Mouse (Mus musculus) adipocyte (in vitro differentiated cells): ENCODE data around the gene Gdf10.

ENCODE experiments used
- DNase-seq: peaks from one replicate; pipeline ENCODE4 v3.0.0-alpha.2; 2016; ENCODE audit warnings: low spot score

Gdf10 gene

DNA sequence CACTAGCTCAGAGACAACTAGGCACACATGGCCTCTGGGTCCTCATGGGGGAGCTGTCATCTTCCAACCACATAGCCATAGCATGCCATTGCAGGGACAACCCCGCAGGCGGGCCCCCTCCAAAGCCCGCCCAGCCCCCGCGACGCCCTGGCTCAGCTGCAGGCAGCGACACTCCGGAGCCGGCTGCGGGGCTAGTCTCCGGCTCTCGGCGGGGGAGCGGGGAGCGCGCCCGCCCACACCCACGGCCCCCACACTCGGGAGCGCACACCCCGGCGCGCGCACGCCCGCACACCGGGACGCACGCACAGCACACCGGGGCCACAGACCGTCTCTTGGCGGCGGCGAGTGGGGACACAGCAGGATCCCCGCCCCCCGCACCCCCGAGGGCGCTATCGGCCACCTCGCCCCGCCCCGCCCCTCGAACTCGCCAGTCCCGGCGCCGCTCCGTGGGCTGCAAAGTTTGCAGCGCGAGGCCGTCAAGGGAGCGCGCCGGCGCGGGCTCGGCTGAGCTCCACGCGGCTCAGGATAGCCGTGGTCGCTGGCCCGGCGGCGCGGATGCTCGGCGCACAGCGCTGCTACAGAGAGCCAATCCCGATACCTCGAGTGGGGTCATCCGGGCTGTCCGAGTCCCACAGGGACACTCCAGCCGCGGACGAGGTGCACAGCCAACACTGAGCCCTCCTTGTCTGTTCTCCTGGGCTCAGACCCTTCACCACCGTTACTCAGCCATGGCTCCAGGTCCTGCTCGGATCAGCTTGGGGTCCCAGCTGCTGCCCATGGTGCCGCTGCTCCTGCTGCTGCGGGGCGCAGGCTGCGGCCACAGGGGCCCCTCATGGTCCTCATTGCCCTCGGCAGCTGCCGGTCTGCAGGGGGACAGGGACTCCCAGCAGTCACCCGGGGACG lies at the start of gene Gdf10:
Gene Gdf10, plus strand, starts transcription at position 420 of the 903 bp plus-strand sequence.
- DNase-seq = no peak

DNA sequence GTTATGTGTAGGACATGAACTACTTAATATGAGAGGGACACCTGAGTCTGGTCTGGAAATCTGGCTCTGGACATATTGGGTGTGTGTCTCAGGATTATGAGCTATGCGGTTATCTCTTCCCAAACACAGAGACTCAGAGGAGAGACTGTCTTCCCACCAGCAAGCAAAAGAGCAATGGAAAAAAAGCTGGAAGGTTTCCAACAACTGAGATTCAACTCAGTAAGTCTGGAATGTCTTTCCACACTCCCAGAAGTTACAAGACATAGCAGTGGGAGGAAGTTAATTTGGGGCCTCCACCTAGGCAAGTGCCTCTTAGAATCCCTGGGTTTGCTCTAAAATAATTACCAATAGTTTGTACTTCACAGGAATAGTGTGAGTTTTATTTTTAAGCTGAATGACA lies 44.6 kb upstream of the Gdf10 start:
- DNase-seq = no peak

DNA sequence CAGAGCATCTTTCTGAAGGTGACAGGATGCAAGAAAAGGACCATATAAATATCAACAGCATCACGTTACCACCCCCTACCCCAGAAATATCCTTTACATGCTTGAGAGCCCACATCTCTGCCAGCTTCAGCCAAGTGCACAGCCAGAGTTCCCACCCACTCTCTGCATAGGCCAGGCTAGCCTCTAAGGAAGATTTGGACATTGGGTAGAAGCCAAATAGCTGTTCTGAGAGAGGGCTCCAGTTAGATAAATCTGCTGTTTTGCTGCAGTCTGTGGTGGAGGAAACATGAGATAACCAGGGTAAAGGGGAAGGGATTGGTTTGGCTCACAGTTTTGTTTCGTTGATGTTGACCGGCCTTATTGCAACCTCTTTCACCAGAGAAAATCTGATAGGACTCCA lies 43.2 kb upstream of the Gdf10 start:
- no peak for DNase-seq

DNA sequence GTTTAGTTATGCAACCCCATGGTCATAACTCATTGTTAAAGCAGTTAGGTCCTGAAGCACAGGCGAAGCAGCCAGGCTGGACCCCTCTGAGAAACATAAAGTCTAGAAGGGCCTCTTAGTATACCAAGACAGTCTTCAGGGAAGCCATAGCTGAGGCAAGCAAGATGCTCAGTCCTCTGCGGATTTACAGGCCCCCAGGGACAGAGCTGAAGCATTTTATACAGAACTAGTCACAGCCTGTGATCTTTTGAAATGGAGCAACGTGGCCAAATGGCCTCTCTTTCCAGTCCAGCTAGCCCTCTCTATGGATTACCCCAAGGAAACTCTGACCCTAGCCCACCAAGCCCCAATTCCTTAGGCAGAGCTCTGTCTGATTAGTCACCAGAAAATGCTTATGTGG lies 41.9 kb upstream of the Gdf10 start:
- no peak for DNase-seq

DNA sequence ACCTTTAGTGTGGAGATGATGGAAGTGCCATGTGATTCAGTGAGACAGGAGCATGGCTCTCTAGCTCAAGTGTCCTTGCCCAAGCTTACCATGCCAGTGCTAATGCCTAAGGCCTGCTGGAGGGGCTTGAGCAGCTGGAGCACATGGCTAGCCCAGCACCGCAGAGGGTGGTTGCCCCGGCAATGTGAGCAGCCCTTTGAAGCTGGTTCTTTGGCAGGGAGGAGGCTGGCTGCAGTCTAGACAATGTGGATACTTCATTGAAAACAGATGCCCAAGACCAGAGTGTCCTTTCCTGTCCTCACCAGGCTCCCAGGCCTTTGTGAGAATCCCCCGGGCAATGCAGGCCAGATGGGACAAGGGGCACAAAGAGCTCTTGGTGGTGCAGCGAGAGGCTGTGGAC lies 40.3 kb upstream of the Gdf10 start:
- DNase-seq = no peak

DNA sequence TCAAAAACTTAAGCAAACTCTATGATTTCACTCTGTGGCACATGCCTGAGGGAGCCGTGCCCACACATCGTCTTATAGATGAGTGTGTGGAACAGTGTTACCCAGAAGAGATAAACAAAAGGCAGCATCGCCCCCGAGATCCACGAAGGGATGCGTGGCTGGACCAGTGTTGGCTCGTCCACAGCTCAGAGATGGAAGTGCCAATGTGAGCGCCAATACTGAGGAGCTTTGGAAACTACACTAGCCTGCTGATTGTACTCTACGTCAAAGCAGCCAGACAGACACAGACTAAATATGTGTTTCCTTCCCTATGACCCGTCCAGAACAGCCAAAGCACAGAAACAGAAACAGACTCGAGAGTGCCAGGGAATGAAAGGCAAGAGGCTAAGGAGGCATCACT lies 37.9 kb upstream of the Gdf10 start:
- DNase-seq = no peak

DNA sequence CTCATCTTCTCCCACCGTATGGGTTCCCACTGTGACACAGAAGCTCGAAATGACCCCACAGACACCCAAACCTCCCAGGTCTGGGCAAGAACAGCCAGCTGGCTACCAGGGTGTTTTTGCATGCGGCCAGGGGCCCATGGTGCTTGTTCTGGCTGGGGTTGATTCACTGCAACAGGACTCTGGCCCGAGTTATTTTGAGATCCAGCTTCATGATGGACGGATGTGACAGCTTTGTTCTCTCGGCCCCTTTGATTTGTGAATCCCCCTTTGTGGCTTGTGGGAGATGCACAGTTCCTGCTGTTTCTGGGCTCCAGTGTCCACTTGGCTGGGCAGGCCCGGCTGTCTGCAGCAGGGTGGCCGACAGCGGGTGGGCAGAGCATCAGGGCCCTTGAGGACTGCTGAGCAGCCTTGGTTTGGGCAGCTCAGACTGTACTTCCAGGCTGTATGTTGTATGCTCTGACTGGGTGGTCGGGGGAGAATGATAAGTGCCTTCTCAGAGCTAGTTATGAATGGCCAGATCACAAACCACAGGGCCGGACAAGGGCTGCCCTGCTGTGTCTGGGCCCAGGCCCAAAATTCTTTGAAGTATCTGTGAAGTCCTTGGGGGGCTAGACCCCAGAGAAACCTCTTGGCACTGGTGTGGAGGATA lies 34.9 kb upstream of the Gdf10 start:
- no peak for DNase-seq

DNA sequence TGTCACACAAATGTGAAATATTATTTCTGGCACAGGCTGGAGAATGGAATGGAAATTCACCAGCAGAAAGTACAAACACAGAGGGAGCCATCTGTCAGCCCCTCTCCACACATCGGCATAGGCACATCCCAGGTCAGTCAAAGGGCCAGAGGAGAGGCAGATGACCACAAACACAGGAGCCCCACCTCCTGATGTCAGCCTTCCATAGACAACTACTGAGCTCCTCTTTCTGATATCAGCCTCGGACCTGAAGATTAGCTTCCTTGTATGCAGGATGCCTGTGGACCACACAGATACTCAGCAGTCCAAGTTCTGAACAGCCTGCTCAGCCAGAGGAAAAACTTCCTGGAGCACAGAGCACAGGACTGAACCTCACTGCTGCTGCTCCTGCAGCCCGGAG lies 33.4 kb upstream of the Gdf10 start:
- DNase-seq = no peak

DNA sequence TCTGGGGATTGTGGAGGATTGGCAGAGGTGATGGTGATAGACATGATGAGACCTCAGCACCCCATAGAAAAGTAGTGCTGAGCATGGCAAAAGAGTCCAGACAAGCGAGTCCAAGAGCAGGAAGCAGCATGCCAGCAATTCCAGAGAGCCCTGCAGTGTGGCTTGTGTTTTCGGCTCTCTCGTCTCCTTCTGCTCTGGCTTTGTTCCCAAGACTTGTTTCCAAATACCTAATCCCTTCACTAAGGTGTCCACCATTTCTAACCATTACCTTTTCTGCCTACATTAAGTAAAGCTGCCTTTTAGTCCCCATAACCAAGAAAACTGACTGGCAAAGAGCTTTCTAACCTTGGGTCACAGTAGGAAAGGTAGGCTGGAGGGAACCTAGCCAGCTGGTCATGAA lies 31.9 kb upstream of the Gdf10 start:
- no peak for DNase-seq

DNA sequence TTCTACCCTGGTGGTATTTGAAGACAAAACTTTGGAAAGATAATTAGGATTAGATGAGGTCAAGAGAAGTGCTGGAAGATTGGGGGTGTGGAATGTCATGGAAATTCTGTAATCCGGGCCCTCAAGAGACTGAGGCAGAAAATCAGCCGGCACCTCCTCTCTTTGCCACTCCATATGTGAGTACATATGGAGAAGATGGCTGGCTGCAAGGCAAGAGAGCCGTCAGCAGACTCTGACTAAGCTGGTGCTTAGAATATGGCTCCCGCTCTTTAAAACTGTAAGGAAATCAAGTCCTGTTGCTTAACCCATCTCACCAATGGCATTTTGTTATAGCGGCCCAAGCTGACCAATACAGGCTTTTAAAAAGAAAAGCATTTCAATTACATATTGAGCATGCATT lies 27.6 kb upstream of the Gdf10 start:
- DNase-seq = no peak

DNA sequence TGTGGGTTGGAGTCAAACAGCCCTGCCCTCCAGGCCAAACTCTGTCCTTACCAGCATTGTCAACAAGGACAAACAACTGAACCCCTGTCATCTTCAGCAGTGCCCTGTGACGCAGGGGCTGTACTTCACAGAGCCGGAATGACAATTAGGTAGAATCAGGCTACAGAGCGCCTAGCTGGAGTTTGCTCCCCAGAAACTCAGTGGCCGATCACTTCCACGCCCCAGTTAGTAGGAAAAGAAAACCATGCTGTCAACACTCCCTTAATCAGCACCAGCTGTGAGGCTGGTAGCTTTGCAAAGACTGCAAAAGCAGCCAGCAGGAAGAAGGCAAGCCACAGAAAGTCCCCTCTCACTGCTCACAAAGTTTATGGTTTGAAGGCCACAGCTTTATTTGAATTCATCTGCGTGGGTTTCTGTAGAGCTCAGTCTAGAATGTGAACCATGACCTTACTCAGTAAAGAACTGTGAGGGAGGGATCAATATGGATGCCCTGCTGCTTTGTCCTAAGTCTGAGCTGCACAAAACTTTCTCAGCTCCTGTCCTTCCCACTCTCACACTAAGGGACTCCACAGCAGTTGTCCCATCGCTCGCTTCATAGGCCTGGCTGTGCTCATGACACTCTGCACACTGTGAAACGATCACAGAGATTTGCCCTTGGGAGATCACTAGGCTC lies 26.6 kb upstream of the Gdf10 start:
- DNase-seq = no peak

DNA sequence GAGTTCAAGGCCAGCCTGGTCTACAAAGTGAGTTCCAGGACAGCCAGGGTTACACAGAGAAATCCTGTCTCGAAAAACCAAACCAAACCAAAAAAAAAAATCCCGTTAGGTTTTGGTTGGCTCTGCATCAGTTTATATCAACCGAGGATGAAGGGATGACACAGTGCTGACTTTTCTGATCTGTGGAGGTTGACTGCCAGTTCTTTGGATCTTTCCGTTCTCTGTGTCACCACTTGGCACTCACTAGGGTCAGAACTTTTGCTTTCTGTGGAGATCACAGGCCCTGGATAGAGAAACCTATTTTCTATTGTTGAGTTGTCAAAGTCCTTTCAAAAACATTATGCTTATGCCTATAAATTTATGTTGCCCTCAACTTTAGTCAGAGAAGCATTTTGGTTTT lies 20.6 kb upstream of the Gdf10 start:
- no peak for DNase-seq

DNA sequence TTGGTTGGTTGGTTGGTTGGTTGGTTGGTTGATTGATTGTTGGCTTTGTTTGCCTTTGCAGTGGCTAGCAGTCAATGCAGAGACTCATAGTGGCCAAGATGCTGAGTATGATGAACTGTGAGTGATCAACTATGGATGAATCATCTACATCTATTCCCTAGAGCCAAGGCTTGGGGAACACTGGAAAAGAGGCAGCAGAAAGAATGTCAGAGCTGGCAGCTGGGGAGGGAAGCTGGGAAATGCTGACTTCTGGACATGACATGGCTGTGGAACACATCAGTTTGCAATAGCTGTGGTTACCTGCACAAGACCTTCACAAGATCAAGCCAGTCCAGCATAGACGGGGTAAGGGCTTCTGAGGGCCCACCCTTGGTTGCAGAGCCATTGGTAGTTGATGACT lies 20.2 kb upstream of the Gdf10 start:
- DNase-seq = no peak

DNA sequence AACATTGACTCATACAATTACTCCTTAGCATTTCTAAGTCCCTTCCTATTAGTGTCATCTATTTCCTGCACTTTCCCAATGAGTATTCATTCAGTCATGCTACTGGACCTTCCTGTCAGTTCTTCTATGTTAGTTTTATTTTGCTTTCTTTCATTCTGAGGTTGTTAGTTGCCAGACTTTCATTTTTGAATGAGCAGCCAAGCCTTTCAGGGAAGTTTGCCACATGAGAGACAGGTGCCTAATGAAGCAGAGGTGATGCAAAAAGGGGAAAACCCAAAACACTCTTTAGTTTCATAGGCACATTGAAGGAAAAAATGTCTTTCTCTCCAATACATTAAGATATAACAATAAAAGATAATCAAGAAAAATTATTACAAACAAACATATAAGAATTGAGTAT lies 18.5 kb upstream of the Gdf10 start:
- DNase-seq = no peak

DNA sequence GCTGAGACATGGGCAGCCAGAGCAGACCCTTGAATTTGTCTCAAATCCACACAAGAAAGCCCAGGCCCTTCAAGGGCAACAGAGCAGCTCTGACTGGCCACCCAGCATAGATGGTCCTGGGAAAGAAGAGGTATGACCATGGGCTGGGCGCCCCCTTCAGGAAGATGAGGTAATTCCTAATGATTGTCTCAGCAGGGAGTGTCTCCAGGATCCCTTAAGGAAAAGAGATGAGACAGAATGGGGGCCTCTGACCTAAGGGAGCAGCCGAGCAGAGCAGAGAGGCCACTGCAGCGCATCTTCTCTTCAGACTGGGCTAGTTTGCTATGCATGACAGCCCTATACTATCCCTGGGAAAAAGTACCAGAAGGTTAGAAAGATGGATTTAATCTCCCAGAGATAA lies 9.7 kb upstream of the Gdf10 start:
- no peak for DNase-seq

DNA sequence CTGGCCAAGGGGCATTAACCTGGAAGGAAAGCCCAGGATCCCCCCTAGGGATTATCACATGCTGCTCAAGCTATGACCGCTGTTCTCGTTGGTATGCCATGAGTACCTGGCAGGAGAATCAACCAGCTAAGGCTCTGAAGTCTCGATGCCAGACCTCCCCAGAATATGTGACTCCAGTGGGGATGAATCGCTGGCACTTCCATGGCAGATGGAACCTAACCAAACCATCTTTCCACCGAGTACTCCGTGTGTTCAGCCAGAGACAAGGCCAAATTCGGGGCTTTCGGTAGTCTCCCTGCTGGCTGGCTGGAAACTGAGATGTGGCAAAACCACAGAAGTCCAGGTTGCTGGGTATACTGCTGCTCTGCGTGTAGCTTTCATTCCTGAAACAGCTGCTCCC lies 9.2 kb upstream of the Gdf10 start:
- DNase-seq = no peak

DNA sequence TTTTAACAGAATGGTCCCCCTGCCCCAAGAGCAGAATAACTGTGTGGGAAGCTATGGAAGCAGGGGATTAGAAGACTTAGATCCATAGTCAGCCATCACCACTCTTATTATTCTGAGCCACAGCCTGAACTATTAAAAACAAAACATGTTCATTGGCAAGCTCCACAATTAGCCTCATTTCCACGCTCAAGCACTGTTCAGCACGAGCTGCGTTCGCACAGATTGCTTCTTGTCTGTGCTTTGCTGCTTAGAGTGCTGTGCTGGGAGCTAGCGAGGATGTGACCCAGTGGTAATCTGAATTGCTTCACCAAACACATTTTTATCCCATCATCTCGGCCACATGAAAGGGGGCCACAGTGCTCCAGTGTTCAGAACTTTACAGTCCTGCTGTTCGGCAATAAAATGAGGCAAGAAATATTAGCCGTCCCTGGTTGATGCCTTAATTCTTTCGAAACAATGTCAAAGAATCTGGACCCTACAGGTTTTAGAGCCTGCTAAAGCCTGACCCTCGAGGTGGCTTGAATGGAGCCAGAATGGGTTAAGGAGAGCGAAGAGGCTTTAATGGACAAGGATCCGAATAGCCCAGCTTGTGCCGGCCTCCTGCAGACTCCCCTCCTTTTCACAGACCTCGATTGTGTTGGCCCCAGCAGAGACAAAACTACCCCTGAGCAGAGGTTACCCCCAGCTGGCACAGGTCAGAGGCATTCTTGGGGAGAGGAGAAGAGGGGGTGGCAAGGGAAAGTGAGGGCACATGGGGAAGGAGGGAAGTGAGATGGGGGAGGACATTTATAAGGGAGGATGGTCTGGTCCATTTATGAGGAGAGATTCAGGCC lies 2.4 kb upstream of the Gdf10 start:
- DNase-seq = no peak

DNA sequence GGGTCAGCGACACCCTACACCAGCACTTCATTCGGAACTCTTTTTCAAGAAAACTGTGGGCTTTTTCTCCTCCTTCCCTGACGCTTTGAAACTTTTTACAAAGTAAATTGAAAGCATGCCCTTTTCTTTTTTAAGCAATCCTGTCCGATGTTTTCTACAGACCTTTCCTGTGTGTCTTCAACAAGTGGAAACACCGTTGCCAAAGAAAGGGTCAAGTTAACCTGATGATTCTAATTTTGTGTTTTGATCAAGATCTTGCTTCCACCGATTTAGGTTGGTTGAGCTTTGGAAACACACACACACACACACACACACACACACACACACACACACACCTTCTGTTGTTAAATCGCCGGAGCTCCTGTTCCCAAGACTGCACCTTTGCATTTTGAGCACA lies 618 bp upstream of the Gdf10 start:
- no peak for DNase-seq

DNA sequence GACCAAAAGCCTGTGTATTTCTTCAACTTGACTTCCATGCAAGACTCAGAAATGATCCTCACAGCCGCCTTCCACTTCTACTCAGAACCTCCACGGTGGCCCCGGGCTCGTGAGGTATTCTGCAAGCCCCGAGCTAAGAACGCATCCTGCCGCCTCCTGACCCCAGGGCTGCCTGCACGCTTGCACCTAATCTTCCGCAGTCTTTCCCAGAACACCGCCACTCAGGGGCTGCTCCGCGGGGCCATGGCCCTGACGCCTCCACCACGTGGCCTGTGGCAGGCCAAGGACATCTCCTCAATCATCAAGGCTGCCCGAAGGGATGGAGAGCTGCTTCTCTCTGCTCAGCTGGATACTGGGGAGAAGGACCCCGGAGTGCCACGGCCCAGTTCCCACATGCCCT lies 8.5 kb downstream of the Gdf10 start:
- DNase-seq = no peak

DNA sequence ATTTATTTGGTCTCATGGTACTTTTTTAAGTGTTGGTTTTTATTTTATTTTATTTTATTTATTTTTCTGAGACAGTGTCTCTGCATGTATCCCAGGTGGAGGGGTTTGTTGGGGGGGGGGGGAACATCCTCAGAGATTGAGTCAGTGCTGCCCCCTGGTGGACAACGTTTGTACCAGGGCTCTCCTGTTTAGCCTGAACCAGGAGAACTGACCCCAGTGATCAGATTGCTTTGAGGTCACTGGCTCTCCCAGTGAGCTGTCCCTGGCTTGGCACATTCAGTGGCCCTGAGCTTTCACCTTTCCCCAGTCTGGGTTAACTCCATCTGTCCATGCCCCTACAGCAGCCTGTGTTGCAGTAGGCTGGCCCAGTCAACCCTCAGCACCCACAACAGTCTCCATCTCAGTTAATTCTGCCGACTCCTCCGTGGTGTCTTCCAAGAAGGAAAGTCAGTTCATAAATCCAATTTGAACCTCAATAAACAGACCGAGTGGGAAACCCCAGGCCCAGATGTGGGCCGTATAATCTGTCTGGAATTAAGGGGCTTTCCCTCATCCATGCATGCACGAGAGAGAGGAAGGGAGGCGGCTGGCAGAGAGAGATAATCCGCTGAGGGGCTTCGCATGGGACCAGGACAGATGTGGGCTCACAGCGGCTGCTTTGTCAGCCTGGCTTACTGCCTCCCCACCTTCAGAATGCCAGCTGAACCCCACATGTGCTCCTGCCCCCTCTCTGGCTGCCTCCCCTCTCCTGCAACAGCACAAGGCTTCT lies 9.7 kb downstream of the Gdf10 start:
- peak; percentile 32 for DNase-seq

DNA sequence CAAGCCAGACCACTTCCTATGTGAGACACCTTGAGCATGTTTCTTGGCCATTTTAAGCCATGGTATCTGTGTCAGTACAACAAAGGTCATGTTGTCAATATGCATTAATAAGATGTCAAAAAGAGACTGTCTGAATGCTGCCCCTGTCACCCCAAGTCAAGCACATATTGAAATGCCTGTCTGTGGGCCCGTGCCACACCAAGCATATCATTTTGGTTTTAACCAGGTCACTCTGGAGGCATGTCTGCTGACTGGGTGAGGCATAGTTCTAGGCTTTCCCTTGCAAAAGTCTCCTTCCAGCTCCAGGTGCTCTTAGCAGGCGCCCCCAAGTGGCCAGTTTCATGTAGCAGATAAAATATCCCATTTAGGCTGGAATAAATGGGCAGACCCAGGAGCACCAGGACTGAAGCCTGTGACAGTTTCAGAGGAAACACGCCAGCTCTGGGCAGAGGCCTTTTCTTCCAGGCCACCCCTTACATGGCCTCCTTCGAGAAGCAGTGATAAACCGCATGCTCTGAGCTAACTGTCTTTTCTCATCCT lies 10.5 kb downstream of the Gdf10 start:
- peak; percentile 18 for DNase-seq
